Mouse (Mus musculus): ENCODE results near the gene Tspan9. TPM values are rescaled to one million over a fixed set of nuclear protein-coding genes. Genes with fewer than 3 reads are reported as not detected.

Gene Tspan9
- polyA plus RNA-seq, 1 experiment, result 87.8 TPM

- Histone ChIP-seq H3K9me3 (no peaks in the 10 kb centered on the region), H3K4me1 (peaks cover 94% of the 10 kb centered on the region), H3K36me3 (replicated peaks; ENCODE audit: low read length) (peaks cover 86% of the 10 kb centered on the region), H3K27me3 (replicated peaks) (no peaks in the 10 kb centered on the region), H3K4me3 (replicated peaks) (no peak overlapping the region)
- TF ChIP-seq FLI1 (IDR thresholded peaks at IDR 0.05; ENCODE audit: low read length) (no peak), GATA1 (IDR thresholded peaks at IDR 0.05; ENCODE audit: borderline replicate concordance, low read length) (no peak)
Measured at GRCm38 (mm10) chr6:127986357-127986756, 157.0 kb downstream of the Tspan9 start.

- Histone ChIP-seq H3K4me1 (peaks cover 85% of the 10 kb centered on the region), H3K36me3 (replicated peaks; ENCODE audit: low read length) (peaks cover 75% of the 10 kb centered on the region), H3K4me3 (replicated peaks) (no peak overlapping the region), H3K9me3 (no peaks in the 10 kb centered on the region), H3K27me3 (replicated peaks) (peaks cover 15% of the 10 kb centered on the region)
- no peak for TF ChIP-seq FLI1 (IDR thresholded peaks at IDR 0.05; ENCODE audit: low read length)
- no peak for TF ChIP-seq GATA1 (IDR thresholded peaks at IDR 0.05; ENCODE audit: borderline replicate concordance, low read length)
Measured at GRCm38 (mm10) chr6:127981176-127981575, 162.2 kb downstream of the Tspan9 start.

- peaks cover 85% of the 10 kb centered on the region for H3K4me1 ChIP-seq
- TF ChIP-seq GATA1 (IDR thresholded peaks at IDR 0.05; ENCODE audit: borderline replicate concordance, low read length), result no peak
- no peak for TF ChIP-seq FLI1 (IDR thresholded peaks at IDR 0.05; ENCODE audit: low read length)
Measured at GRCm38 (mm10) chr6:127980381-127981045, 162.9 kb downstream of the Tspan9 start.

GRCm38 (mm10) chr6:127979831-127980230 lies 163.6 kb downstream of the Tspan9 start:
- peaks cover 81% of the 10 kb centered on the region for H3K4me1 ChIP-seq
- no peaks in the 10 kb centered on the region for H3K9me3 ChIP-seq

More at GRCm38 (mm10) chr6:127980381-127981045, 162.9 kb downstream of the Tspan9 start:
- H3K9me3 ChIP-seq, result no peaks in the 10 kb centered on the region
- H3K4me3 ChIP-seq (replicated peaks), result no peak overlapping the region
- peaks cover 75% of the 10 kb centered on the region for H3K36me3 ChIP-seq (replicated peaks; ENCODE audit: low read length)
- peaks cover 21% of the 10 kb centered on the region for H3K27me3 ChIP-seq (replicated peaks)

GRCm38 (mm10) chr6:127978941-127979340 lies 164.5 kb downstream of the Tspan9 start:
- peaks cover 75% of the 10 kb centered on the region for H3K36me3 ChIP-seq (replicated peaks; ENCODE audit: low read length)
- peaks cover 24% of the 10 kb centered on the region for H3K27me3 ChIP-seq (replicated peaks)
- no peaks in the 10 kb centered on the region for H3K9me3 ChIP-seq
- no peak overlapping the region for H3K4me3 ChIP-seq (replicated peaks)
- peaks cover 75% of the 10 kb centered on the region for H3K4me1 ChIP-seq
- no peak for TF ChIP-seq GATA1 (IDR thresholded peaks at IDR 0.05; ENCODE audit: borderline replicate concordance, low read length)
- no peak for TF ChIP-seq FLI1 (IDR thresholded peaks at IDR 0.05; ENCODE audit: low read length)

More at GRCm38 (mm10) chr6:127979831-127980230, 163.6 kb downstream of the Tspan9 start:
- Histone ChIP-seq H3K36me3 (replicated peaks; ENCODE audit: low read length) (peaks cover 75% of the 10 kb centered on the region), H3K4me3 (replicated peaks) (no peak overlapping the region), H3K27me3 (replicated peaks) (peaks cover 24% of the 10 kb centered on the region)
- TF ChIP-seq FLI1 (IDR thresholded peaks at IDR 0.05; ENCODE audit: low read length) (no peak), GATA1 (IDR thresholded peaks at IDR 0.05; ENCODE audit: borderline replicate concordance, low read length) (no peak)

- Histone ChIP-seq H3K4me3 (replicated peaks) (no peak overlapping the region), H3K4me1 (peaks cover 65% of the 10 kb centered on the region), H3K36me3 (replicated peaks; ENCODE audit: low read length) (peaks cover 76% of the 10 kb centered on the region), H3K27me3 (replicated peaks) (peaks cover 24% of the 10 kb centered on the region), H3K9me3 (no peaks in the 10 kb centered on the region)
- TF ChIP-seq FLI1 (IDR thresholded peaks at IDR 0.05; ENCODE audit: low read length) (no peak), GATA1 (IDR thresholded peaks at IDR 0.05; ENCODE audit: borderline replicate concordance, low read length) (no peak)
Measured at GRCm38 (mm10) chr6:127976695-127977094, 166.7 kb downstream of the Tspan9 start.

- peaks cover 19% of the 10 kb centered on the region for H3K27me3 ChIP-seq (replicated peaks)
- H3K4me1 ChIP-seq, result peaks cover 56% of the 10 kb centered on the region
- TF ChIP-seq GATA1 (IDR thresholded peaks at IDR 0.05; ENCODE audit: borderline replicate concordance, low read length), result no peak
- TF ChIP-seq FLI1 (IDR thresholded peaks at IDR 0.05; ENCODE audit: low read length), result no peak
- H3K36me3 ChIP-seq (replicated peaks; ENCODE audit: low read length), result peaks cover 71% of the 10 kb centered on the region
- no peak overlapping the region for H3K4me3 ChIP-seq (replicated peaks)
- no peaks in the 10 kb centered on the region for H3K9me3 ChIP-seq
Measured at GRCm38 (mm10) chr6:127974000-127974399, 169.4 kb downstream of the Tspan9 start.

- Histone ChIP-seq H3K4me1 (peaks cover 52% of the 10 kb centered on the region), H3K9me3 (no peaks in the 10 kb centered on the region), H3K4me3 (replicated peaks) (no peak overlapping the region), H3K27me3 (replicated peaks) (peaks cover 16% of the 10 kb centered on the region), H3K36me3 (replicated peaks; ENCODE audit: low read length) (peaks cover 71% of the 10 kb centered on the region)
- no peak for TF ChIP-seq GATA1 (IDR thresholded peaks at IDR 0.05; ENCODE audit: borderline replicate concordance, low read length)
- no peak for TF ChIP-seq FLI1 (IDR thresholded peaks at IDR 0.05; ENCODE audit: low read length)
Measured at GRCm38 (mm10) chr6:127973553-127973952, 169.8 kb downstream of the Tspan9 start.

GRCm38 (mm10) chr6:127971931-127972330 lies 171.5 kb downstream of the Tspan9 start:
- no peak overlapping the region for H3K4me3 ChIP-seq (replicated peaks)
- TF ChIP-seq FLI1 (IDR thresholded peaks at IDR 0.05; ENCODE audit: low read length), result no peak
- no peak for TF ChIP-seq GATA1 (IDR thresholded peaks at IDR 0.05; ENCODE audit: borderline replicate concordance, low read length)
- H3K36me3 ChIP-seq (replicated peaks; ENCODE audit: low read length), result peaks cover 75% of the 10 kb centered on the region
- H3K27me3 ChIP-seq (replicated peaks), result peaks cover 16% of the 10 kb centered on the region
- peaks cover 38% of the 10 kb centered on the region for H3K4me1 ChIP-seq
- H3K9me3 ChIP-seq, result no peaks in the 10 kb centered on the region

GRCm38 (mm10) chr6:127970848-127971247 lies 172.5 kb downstream of the Tspan9 start:
- peaks cover 76% of the 10 kb centered on the region for H3K36me3 ChIP-seq (replicated peaks; ENCODE audit: low read length)
- H3K4me1 ChIP-seq, result peaks cover 29% of the 10 kb centered on the region; the same call in 1 of the 2 replicates
- H3K4me3 ChIP-seq (replicated peaks), result no peak overlapping the region
- peaks cover 13% of the 10 kb centered on the region for H3K27me3 ChIP-seq (replicated peaks)
- H3K9me3 ChIP-seq, result no peaks in the 10 kb centered on the region
- TF ChIP-seq FLI1 (IDR thresholded peaks at IDR 0.05; ENCODE audit: low read length) (no peak), GATA1 (IDR thresholded peaks at IDR 0.05; ENCODE audit: borderline replicate concordance, low read length) (no peak)
